Mouse (Mus musculus) 3T3-L1 (cell line): ENCODE results near the gene Rfx3.
A peak's percentile ranks its signal among the peaks of the same experiment; 100 is the strongest.

Source experiments
- DNase-seq: peaks from one replicate; pipeline ENCODE4 v3.0.0-alpha.2; 2015; ENCODE audit warnings: low read depth, low spot score

The Rfx3 gene

DNA sequence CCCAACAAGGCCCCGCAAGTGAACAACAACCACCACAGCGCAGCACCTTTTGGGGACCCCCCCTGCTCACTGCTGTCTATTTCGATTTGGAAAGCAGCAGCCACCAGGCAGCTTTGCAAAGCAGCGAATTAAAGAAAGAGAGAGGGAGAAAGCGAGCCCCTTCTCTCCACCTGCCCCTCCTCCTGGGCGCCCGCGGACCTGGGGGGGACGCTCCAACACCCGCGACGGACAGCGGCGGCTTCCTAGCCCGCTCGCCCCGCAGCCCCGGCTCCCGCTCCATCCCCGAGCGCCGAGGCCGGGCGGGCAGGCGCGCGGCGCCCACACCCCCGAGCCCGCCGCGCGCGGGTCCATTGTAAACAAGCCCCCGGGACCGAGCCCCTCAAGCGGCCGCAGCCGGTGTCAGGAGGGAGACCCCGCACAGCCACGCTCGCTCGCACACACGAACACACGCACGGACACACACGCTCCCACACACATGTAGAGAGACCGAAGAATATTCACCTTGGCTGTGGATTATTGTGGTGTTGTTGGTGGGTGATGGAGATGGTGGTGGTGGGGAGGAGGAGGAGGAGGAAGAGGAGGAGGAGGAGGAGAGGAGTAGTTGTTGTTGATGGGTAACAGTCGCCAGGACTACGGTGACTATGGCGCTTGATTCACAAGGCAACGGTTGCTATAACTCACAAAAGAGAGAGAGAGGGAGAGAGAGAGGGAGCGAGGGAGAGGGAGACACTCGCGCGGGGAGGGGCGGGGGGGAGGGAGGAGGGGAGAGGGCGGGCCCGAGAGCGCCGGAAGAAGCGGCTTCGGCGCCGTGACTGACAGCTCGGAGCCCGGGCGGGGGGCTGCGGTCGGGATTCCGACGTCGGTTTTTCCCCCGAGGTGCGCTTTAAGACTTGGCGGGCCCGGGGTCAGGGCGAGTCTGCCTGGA is at the start of gene Rfx3:
TSS of gene Rfx3 (minus strand) at position 696 of the 925 bp plus-strand sequence.
- DNase-seq, result peak; percentile 87

DNA sequence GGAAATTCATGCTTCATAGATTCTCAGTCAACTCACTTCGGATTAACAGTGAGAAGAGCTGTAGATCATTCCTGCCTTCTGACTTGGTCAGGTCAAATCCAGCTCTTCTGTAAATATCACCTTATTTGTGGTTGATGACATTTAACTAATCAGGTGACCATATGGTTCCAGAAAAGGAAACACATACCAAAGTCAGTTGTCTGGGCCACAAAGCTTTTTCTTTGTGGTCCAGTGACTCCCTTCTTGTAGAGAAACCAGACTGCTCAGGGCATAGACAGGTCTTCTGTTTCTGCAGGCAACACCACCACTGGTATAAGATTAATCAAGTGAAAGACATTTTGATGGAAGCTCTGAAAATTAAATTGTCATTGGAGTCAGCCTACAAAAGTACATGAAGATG is 41.1 kb upstream of the Rfx3 start:
- DNase-seq, result no peak

DNA sequence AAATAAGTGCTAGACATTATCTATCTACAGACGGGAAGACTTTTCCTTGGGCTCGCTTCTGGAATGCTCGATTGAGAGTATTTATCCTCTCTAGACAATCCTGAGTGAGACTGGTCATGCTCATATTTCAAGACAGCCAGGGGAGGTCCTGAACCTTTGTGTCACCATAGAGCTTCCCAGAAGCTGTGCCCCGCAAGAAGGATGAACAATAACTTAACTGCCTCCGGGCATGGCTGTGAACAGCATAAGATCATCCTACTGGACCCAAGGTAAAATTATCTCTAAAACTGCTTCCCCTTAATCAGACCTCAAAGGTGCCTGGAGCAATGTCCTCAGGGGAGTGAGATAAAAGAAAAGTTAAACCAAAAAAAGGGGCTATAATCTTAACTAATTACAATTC is 40.6 kb upstream of the Rfx3 start:
- DNase-seq, result no peak

DNA sequence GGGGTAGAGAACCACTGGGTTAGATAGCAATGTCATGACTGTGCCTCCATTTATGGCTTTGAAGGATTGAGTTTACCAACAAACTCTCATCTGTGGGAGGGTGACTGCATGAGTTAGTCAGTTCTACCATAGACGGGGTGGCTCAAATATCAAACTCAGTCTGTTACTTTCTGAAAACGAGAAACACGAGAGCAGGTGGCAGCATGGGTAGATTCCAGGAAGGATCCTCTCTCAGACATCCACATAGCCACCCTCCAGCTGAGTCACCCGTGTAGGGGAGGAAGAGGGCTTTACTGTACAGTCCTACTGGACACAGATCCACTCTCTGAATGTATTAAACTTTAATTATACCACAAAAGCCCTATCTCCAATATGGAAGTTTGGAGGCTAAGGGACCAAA is 38.3 kb upstream of the Rfx3 start:
- peak; percentile 5 for DNase-seq

DNA sequence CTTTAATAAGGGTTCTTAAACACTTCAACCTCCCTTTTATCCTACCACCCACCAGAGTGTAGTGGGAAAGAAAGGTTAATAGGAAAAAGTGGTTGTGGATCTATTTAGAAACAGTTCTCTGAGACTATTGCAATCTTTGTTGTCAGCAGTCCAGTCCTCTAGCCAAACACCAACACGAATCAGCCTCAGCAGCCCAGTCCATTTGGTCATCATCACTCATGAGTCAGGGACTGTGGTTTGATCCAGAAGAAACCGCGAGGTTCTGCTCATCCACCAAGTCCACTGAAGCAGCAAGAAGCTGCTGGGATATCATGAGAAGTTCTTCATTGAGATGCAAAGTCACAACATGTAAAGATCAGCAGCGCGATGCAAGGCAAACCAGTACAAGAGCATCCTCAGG is 35.8 kb upstream of the Rfx3 start:
- peak; percentile 62 for DNase-seq

DNA sequence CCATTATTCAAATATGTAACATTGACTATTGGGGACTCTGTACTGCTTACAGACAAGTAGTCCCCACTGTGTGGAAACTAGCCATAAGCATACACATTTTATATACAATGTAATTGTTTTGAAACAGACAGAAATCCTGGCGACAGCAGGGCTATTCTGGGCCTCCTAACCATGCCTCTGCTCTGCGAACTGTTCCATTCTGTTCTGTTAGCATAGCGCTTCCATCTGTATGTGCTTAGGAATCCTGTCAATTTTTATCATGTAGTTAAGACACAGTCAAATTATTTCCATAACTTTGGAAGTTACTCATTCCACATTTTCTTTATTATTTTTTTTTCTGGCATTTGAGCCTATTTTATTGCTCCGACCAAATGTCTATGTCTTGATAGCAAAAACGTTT is 34.0 kb upstream of the Rfx3 start:
- no peak for DNase-seq

DNA sequence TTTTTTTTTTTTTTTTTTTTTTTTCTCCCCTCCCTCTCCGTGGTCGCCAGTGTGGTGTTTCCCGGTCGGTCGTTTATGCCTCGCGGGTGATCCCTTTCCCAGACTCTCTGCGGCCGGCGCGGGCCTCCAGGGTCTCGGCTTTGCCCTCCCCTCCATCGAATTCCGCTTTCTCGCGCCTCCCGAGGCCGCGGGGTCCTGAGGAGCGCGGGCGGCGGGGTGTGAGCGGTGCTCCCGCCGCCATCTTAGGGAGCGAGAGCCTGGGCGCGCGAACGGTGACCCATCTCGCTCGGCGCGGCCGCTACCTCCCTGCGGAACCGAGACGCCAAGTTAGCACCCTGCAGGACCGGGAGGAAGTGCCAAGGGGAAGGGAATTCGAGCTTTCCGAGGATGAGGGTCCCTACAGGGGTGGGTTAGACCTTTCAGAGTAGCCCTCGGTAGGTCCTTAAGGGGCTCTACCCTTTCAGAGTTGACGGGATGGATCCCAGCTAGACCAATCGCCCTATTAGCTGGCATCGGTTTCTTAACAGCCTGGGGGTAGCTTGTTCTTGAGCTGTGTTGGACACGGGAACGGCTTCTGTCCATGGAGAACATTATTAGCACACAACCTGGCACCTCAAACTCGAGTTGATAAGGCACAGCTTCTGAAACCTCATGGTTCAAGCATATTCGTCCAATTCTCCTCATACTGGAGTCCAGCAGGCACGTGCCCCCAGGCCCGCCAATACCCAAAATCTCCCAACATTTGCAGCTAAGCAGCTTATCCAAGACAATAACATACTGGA is 943 bp upstream of the Rfx3 start:
- DNase-seq, result peak; percentile 76

DNA sequence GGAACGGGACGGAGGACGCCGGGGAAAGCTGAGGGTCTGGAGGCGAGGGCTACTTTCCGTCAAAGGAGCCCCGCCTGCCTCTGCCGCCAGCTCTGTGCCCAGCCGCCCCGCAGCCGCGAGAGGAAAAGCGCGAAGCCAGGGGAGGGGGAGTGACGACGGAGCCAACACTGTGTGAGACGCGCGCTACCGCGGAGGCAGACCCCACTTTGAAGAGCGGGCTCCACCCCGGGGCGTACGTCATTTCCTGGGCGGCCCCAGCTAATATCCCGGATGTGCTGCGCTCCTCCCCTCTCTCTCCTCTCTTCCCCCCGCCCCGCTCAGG is 391 bp upstream of the Rfx3 start:
- peak; percentile 97 for DNase-seq

DNA sequence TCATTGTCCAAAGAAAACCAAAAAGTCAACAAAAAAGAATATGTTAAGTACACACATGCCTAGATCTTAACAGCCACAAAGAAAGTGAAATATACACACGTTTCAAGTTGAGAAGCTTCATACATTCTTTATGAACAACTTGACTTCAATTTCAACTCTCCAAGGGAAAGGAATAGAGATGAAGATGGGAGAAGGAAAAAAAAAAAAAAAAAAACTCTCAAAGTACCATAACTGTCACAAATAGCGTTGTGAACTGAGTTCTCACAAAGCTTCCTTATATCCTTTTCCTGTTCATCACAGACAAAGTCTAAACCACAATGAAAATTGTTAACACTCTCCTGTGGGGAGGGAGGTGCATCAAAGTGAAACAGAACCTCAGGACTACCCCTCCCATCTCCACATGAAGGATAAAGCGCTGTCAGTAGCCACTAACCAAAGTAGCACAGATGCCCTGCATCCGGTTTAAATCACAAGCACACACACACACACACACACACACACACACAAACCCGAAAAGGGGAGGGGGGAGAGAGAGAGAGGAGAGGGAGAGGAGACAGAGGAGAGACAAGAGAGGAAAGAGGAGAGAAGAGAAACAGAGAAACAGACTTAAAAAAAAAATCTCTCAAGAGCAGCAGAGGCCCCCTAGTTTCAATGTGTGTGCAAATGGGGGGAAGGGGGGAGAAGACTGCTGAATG is 1.2 kb downstream of the Rfx3 start:
- DNase-seq, result peak; percentile 70

DNA sequence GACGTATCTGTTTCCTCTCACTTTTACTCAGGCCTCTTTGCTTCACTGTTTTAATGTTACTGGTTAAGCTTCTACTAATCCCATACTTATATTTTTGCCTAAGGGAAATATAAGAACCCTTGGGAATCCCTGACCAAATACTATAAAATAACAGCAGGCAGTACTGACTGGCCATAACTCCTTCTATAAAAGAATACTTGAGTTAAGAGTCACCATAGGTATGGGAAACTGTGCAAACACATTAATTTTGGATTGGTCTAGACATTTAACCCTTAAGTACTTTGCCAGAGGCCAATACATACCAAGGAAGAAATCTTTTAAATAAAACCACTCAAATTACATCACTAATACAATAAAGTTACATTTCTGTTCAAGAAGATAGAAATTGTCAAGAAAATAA is 6.8 kb downstream of the Rfx3 start:
- DNase-seq, result no peak

DNA sequence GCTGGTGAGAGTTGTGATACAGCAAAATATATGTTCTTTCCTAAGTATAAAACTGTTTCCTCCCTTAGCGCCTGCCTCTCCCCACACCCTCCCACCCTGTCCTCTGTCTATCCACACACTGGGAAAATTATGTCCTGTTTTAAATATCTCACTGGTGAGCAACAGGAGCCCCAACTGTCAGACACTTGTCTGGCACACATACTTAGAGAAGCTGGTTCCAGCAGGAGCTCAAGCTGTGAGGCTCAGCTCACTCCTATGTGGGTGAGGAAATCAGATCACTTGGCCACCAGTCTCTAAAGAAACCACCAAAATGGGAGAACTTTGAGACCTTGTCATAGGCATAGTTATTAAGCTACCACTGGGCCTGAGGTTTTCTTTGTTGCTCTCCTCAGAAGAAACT is 7.5 kb downstream of the Rfx3 start:
- DNase-seq, result peak; percentile 31

DNA sequence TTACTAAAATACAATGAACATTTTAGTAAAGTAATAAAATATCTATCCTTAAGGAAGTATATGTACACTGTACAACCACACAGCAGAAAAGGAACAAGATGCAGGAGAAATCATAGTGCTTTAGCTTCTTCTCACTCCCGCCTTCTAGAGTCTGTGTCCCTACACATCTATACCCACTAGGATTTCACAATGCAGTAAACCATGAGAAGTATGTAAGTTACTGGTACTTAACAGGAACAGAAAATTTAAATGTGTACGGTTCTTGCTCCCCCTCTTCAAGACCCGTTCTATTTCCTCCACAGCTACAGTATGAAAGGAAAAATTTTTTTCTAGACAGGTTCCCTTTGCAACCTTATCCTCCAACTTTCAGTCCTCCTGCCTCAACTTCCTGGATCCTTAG is 8.3 kb downstream of the Rfx3 start:
- no peak for DNase-seq

DNA sequence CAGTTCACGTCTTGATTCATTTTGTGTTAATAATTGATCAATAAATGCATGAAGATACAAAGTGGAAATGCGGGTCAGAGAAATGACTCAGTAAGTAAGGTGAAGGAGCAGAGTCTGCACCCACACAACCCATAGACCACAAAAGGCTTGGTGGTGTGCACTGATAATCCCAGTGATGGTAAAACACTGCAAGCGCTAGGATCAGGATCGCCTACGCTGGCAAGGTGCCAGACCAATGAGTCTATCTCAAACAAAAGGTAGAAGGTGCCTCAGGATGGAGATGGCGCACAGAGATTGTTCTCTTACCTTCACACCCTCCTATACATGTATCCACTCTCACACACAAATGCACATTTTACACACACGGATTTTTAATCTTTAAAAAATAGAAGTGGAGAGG is 18.2 kb downstream of the Rfx3 start:
- no peak for DNase-seq

DNA sequence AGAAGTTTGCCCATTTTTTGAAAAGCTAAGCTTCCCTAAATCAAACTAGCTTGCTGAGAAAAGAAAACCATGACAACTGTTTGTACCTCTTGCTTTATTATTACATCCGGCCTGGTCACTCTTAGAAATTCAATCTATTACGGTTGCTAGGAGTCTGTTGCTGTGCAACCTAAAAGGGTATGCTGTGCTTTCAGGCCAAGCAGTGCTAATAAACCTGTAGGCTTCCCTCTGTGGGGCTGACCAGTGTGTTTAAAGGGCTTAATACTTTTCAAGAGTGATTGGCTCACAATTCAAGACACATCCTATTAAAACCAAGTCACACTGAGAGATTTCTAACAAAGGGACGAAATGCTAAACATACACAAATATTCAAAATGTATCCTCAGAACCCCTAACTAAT is 22.2 kb downstream of the Rfx3 start:
- no peak for DNase-seq

DNA sequence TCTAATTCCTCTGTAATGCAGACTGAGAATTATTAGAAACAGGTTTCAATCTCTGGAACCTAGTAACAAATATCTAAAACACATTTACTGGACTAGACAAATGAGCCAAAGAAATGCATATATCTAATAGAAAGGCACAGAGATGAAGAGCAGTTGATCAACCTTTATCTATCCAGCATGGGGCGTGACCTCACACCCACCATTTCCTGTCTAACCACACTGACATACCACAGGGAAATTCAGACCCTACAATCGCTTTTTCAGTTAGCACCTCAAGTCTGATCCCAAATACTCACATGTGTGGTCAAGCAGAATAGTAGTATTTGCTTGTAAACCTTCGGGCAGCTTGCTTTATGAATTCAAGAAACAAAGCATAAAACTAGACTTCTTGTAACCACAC is 43.4 kb downstream of the Rfx3 start:
- no peak for DNase-seq

DNA sequence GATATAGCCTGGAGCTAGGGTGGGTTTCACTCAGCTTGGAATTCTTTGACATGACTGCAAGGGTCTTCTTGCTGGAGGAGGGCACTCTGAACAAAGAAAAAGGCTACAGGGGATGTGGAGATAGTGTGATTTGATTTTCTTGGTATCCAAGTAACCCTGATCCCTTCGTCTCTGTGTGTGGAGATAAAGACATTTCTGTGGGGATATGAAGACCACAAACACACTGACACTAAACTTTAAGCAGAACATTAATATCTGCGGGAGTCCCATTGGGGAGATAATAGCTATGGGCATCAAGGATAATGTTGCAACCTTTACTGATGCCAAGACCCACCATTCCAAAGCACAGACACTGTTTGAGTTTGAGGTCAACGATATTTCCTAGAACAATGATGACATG is 49.7 kb downstream of the Rfx3 start:
- no peak for DNase-seq

DNA sequence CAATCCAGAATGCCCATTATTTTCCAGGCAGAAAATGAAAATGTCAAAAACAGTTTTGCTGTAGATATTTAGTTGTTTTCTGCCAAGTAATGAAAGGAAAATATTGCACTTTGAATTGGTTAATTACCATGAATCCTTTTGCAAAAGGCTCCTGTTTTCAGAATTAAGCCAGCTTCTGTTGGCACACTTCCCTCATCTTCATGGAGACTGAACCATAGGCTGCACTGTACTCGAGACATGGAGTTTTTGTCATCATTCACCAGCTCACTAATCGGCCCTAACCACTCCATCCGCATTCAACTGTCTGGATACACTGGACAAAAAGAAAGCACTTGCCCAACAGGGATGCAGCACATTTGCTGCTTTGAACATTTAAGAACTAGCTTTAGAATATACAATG is 75.5 kb downstream of the Rfx3 start:
- no peak for DNase-seq

DNA sequence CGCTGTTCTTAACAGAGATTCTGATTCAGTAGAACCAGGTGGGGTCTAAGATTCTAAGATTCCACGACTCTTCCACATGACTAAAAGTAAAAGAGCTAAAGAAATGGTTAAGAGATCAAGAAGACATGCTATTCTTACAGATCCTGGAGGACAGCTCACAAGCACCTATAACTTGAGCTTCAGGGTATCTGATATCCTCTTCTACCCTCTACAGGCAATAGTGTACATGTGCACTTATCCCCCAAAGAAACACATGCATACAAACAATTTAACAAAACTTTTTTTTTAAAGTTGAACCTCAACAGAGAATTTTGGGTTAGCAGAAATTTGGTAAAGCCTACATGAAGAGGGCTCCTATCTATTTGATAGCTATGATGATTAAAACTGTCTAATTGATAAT is 79.8 kb downstream of the Rfx3 start:
- DNase-seq, result peak; percentile 16

DNA sequence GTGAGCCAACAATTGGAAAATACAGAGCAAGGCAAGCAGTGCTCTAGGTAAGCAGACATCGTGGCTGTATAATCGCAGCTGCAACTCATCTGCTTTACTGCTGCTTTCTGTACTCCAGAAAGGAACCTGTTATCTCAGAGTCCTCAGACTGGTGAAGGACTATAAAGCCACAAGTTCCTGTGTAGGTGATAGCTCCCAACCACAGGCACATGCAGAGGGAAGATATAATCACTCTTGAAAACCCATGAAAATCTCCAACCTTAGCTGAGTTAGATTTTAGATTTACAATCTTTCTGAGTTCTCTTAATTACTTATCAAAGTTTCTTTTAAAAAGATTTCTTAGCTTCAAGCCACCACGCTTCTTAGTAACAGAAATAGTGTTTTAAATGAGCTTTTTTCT is 84.6 kb downstream of the Rfx3 start:
- DNase-seq, result no peak

DNA sequence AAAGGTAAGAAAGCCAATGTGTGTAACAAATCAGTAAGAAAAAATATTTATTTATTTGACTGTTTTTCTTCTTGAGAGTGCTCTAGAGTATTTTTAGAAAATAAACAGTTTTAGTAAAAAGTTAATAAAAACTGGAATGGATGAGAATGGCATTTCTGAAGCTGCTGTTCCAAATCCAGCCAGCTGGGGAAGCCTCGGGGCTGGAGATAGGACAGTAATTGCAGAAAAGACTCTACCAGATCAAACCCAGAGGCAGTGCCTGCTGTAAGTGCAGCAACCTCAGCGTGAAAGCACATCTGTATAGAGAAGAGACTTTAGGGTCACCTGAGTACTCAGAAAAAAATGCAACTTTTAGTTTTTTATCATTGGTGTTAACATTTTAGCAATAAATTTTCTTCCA is 91.9 kb downstream of the Rfx3 start:
- peak; percentile 49 for DNase-seq

DNA sequence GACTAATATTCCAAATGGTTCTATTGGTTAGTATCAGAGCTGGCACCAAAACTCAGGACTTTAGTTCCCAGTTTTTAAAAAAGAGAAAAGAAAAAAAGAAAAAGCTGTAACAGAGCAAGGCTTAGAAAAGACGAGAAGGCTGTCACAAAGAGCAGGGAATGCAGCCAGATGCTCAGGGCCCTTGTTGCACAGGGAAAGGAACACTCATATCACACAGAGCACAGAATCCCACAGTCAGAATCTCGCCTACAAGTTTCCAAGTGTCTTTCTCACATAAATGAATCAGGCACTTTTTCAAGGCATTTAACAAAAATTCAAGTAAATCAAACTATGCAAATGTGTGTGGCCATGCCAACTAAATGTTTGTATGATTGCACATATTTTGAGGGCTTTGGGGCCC is 94.5 kb downstream of the Rfx3 start:
- no peak for DNase-seq

DNA sequence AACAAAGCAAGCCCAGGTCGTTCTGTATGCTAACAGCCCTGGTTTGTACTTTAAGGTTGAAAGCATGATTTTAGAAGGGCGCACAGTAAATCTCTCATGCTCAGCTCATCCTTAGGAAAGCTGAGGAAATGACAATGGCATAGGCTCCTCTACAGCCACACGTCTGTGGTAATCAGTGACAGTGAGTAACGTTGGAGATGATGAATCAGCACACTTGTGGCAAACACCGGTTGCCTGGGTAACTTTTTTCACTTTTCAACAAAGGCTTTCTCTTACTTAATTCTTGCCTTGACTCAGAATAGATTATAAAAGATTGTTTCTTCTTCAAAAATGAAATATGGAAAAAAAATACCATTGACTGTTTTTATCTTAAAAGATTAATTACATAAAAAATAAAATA is 104.0 kb downstream of the Rfx3 start:
- DNase-seq, result peak; percentile 84

DNA sequence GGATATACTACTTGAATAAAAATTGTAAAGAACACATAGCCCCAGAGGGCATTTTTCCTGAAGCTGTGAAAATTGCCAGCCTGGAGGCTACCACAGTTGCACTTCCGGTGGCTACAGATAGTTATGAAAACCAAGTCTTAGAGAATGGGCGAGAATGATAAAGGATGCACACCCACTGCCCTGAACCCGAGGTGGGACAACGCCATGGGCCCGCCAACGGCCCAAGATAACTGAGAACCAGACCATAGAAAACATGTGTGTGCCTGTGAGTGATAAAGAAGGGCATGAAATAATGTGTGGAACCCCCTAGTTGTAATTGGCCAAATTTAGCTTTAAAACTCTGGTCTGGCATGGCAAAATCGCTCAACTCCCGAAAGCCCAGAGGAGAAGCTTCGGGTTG is 105.0 kb downstream of the Rfx3 start:
- no peak for DNase-seq
